Mouse (Mus musculus): ENCODE measurements at regions not wholly inside any gene's neighbourhood (a gene's known extent, or its start where the extent isn't known, plus 50 kb on each side); places are given as distances from the start of the nearest gene placed in this dataset.

DNA sequence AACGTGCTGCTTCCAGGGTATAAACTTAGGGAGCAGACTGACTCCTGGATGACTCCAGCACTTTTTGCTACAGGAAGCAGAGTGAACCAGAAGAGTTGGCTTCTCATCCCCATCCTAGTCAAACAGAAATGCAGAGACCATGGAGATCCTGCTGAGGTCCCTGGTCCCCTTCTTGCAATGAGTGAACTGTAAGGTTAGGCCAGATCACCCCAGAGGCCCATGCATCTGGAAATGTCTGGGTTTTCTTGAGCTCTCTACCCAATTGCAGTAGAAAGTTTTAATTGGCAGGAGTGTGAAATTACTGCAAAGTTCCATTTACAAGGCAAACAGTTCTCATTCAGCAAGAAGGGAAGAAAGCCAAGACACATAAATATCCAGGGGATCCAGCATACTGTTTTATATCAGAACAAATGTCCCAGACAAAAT lies 101.8 kb downstream of the Kctd12 start:
- TF ChIP-seq CTCF (IDR thresholded peaks at IDR 0.05; ENCODE audit: insufficient read depth, low read length) (no peak), POLR2A (IDR thresholded peaks at IDR 0.05; ENCODE audit: borderline replicate concordance, extremely low read depth, low read depth, low read length) (no peak)
